8 mouse cellular contexts compared by ENCODE assay signal in the genomic region with DNA sequence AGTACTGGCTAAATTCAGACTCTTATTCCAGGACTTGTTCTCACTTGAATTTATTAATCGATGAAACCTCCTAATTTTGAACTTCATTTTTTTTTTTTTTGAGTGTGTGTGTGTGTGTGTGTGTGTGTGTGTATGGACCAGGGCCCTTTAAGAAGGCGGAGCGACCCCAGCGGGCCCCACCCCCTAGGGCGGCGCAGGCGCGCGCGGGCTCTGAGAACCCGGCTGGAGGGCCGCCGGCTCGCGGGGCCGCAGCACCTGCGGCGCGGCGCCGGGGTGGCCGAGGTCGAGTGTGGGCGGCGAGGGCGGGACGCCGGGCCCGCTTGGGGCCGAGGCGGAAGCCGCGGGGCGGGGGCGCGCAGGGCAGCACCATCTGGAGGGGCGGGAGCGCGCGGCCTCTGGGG. TPM values are rescaled to one million over a fixed set of nuclear protein-coding genes. Genes with fewer than 3 reads are reported as not detected.
DNase-seq lines count a peak whose midpoint lies in the region; ATAC-seq and TF ChIP-seq lines count a peak whose summit lies in the region.

A gene (plus strand): TSS at position 214 of the 401 bp plus-strand sequence.

- peak; percentile 82; the same call in 1 of the 2 replicates for ATAC-seq in embryonic facial prominence, embryonic 13.5 days (ENCODE audit: insufficient number of reproducible peaks, insufficient read depth, low FRiP score, low TSS enrichment, low read depth)
- ATAC-seq in limb, embryonic 14.5 days (ENCODE audit: low FRiP score, low read depth): peak; percentile 89
- ATAC-seq in midbrain, postnatal 0 days (ENCODE audit: low FRiP score): peak; percentile 89

- H3K4me1 ChIP-seq in embryonic facial prominence, embryonic 13.5 days: peaks cover 30% of the 10 kb centered on the region
- peaks cover 22% of the 10 kb centered on the region for H3K4me1 ChIP-seq in limb, embryonic 14.5 days (ENCODE audit: control insufficient read depth, insufficient read depth, low read length)
- peaks cover 9% of the 10 kb centered on the region; the same call in 1 of the 2 replicates for H3K4me1 ChIP-seq in midbrain, postnatal 0 days (ENCODE audit: insufficient read depth, low read length)

- under 1% methylated on average over 32 of the region's 40 CpGs for WGBS in embryonic facial prominence, embryonic 13.5 days
- WGBS in limb, embryonic 14.5 days: under 1% methylated on average over 29 of the region's 40 CpGs
- WGBS in midbrain, postnatal 0 days: 0% methylated on average over 15 of the region's 40 CpGs

- peak within 1 kb of the TSS; percentile 90 for H3K4me3 ChIP-seq in embryonic facial prominence, embryonic 13.5 days
- H3K4me3 ChIP-seq in limb, embryonic 14.5 days (replicated peaks; ENCODE audit: low read length): peak within 1 kb of the TSS; percentile 90
- H3K4me3 ChIP-seq in midbrain, postnatal 0 days (ENCODE audit: low read depth, low read length): peak within 1 kb of the TSS; percentile 64

- peak within 1 kb of the TSS; percentile 91 for H3K9ac ChIP-seq in embryonic facial prominence, embryonic 13.5 days
- peak within 1 kb of the TSS; percentile 88 for H3K9ac ChIP-seq in limb, embryonic 14.5 days (ENCODE audit: low read depth, low read length, severe bottlenecking)
- H3K9ac ChIP-seq in midbrain, postnatal 0 days (replicated peaks; ENCODE audit: low read length, poor library complexity, severe bottlenecking): peak within 1 kb of the TSS; percentile 90

- no peaks in the 10 kb centered on the region for H3K27me3 ChIP-seq in embryonic facial prominence, embryonic 13.5 days
- H3K27me3 ChIP-seq in limb, embryonic 14.5 days (ENCODE audit: control insufficient read depth, insufficient read depth, low read length): no peaks in the 10 kb centered on the region
- no peaks in the 10 kb centered on the region for H3K27me3 ChIP-seq in midbrain, postnatal 0 days (ENCODE audit: insufficient read depth, low read length)

- TF ChIP-seq POLR2A in limb, embryonic 14.5 days (IDR thresholded peaks at IDR 0.05; ENCODE audit: borderline replicate concordance, extremely low read depth, insufficient read depth, insufficient read length): 0 out of 2 replicates have a peak, but pooled peaks have one; percentile 40

- no peak for TF ChIP-seq CTCF in midbrain, postnatal 0 days (IDR thresholded peaks at IDR 0.05)

- peak within 1 kb of the TSS; percentile 89 for H3K4me2 ChIP-seq in embryonic facial prominence, embryonic 13.5 days
- peak within 1 kb of the TSS; percentile 90 for H3K4me2 ChIP-seq in limb, embryonic 14.5 days (replicated peaks; ENCODE audit: low read depth, low read length, severe bottlenecking)
- peak within 1 kb of the TSS; percentile 81 for H3K4me2 ChIP-seq in midbrain, postnatal 0 days (ENCODE audit: low read depth, low read length, poor library complexity, severe bottlenecking)

- peak; percentile 93 for DNase-seq in A20 (ENCODE audit: low read depth, low spot score)
- DNase-seq in adrenal gland, postnatal 4 days (ENCODE audit: low spot score in 2 of 2): peak; percentile 69 to 81
- peak; percentile 86 for DNase-seq in heart, adult 8-10 months (ENCODE audit: low spot score)
- peak; percentile 92 for DNase-seq in kidney, adult 9 months
- DNase-seq in limb, embryonic 14.5 days (ENCODE audit: low spot score): peak; percentile 86
- DNase-seq in midbrain, postnatal 0 days (ENCODE audit: low spot score): peak; percentile 91
- DNase-seq in spleen, postnatal 4 days (ENCODE audit: low spot score in 2 of 2): peak; percentile 91 to 93

- H3K36me3 ChIP-seq in embryonic facial prominence, embryonic 13.5 days: no peaks in the 10 kb centered on the region
- no peaks in the 10 kb centered on the region for H3K36me3 ChIP-seq in limb, embryonic 14.5 days (ENCODE audit: control insufficient read depth, insufficient read depth, low read length)
- no peaks in the 10 kb centered on the region for H3K36me3 ChIP-seq in midbrain, postnatal 0 days (ENCODE audit: insufficient read depth, low read length)

- H3K27ac ChIP-seq in embryonic facial prominence, embryonic 13.5 days: peak within 1 kb of the TSS; percentile 91
- H3K27ac ChIP-seq in limb, embryonic 14.5 days (replicated peaks; ENCODE audit: low read depth, low read length): peak within 1 kb of the TSS; percentile 87
- peak within 1 kb of the TSS; percentile 79 for H3K27ac ChIP-seq in midbrain, postnatal 0 days (ENCODE audit: low read depth, low read length)

- H3K9me3 ChIP-seq in embryonic facial prominence, embryonic 13.5 days: no peaks in the 10 kb centered on the region
- no peaks in the 10 kb centered on the region for H3K9me3 ChIP-seq in limb, embryonic 14.5 days (ENCODE audit: control insufficient read depth, low read length)
- no peaks in the 10 kb centered on the region for H3K9me3 ChIP-seq in midbrain, postnatal 0 days (ENCODE audit: low read length)

RNA-seq across cellular contexts. Expression of the gene that starts here (rescaled TPM):
- 10 to 100 TPM; 75.6 to 77.6 TPM for total RNA-seq in adrenal gland, postnatal 4 days (2021)
- polyA plus RNA-seq in embryonic facial prominence, embryonic 13.5 days (2015; fragmentation: Nextera tagmentation; extraction: Ambion mirVana): 12.7 and 13.3 TPM in 2 replicates
- 10 to 100 TPM; 18.6 to 22.6 (median 21.4) TPM for total RNA-seq in heart, adult 8-10 months (2022)
- polyA plus RNA-seq in limb, embryonic 14.5 days (2012; rRNA removed): 98.1 and 141 TPM in 2 replicates
- polyA plus RNA-seq in limb, embryonic 14.5 days (2014; fragmentation: Nextera tagmentation; extraction: Ambion mirVana): 16.0 and 17.6 TPM in 2 replicates
- total RNA-seq in midbrain, postnatal 0 days (2014; rRNA removed): 69.1 and 81.7 TPM in 2 replicates
- polyA plus RNA-seq in midbrain, postnatal 0 days (2015; fragmentation: Nextera tagmentation; extraction: Ambion mirVana): 15.7 and 16.5 TPM in 2 replicates

Comparison
In these comparisons a context has a peak if more than half of its experiments do, and no peak if none do; other contexts are left out.
1. Peak in every context shown above with its lines: DNase-seq, ATAC-seq, H3K4me3 ChIP-seq and H3K27ac ChIP-seq.